In genomic region chr12:104440087-104440760, GRCm38 (mm10) we compare ENCODE assay signal across 8 mouse cellular contexts. TPM values are rescaled to one million over a fixed set of nuclear protein-coding genes. Genes with fewer than 3 reads are reported as not detected.
DNase-seq lines count a peak whose midpoint lies in the region; ATAC-seq and TF ChIP-seq lines count a peak whose summit lies in the region.

No protein-coding gene starts in this region.

- H3K9me3 ChIP-seq in embryonic facial prominence, embryonic 14.5 days (ENCODE audit: control insufficient read depth, low read length), result no peaks in the 10 kb centered on the region
- no peaks in the 10 kb centered on the region for H3K9me3 ChIP-seq in limb, embryonic 11.5 days (ENCODE audit: control insufficient read depth, low read length)

- TF ChIP-seq CTCF in bone marrow macrophage, adult 2 months (IDR thresholded peaks at IDR 0.05; ENCODE audit: low read depth, low read length), result peak; percentile 55
- TF ChIP-seq CTCF in testis, adult 2 months (IDR thresholded peaks at IDR 0.05; ENCODE audit: control insufficient read depth, insufficient read depth, insufficient replicate concordance, low read depth, low read length), result peak; percentile 95

- H3K4me3 ChIP-seq in bone marrow macrophage, adult 2 months (ENCODE audit: insufficient read depth, low read length), result no peak overlapping the region
- H3K4me3 ChIP-seq in embryonic facial prominence, embryonic 14.5 days (ENCODE audit: low read depth, low read length), result no peak overlapping the region
- no peak overlapping the region for H3K4me3 ChIP-seq in limb, embryonic 11.5 days (ENCODE audit: low read depth, low read length)
- H3K4me3 ChIP-seq in testis, adult 2 months (ENCODE audit: control insufficient read depth, low read depth, low read length), result no peak overlapping the region

- no peaks in the 10 kb centered on the region for H3K27me3 ChIP-seq in embryonic facial prominence, embryonic 14.5 days (replicated peaks; ENCODE audit: control insufficient read depth, insufficient read depth, low read length)
- H3K27me3 ChIP-seq in limb, embryonic 11.5 days (ENCODE audit: control insufficient read depth, insufficient read depth, low read length), result no peaks in the 10 kb centered on the region
- H3K27me3 ChIP-seq in testis, adult 2 months (ENCODE audit: control insufficient read depth, insufficient read depth, low read length), result no peaks in the 10 kb centered on the region

- peak; percentile 41 for DNase-seq in 416B (ENCODE audit: low read depth)
- DNase-seq in embryonic facial prominence, embryonic 14.5 days (ENCODE audit: low spot score), result peak; percentile 88
- peak; percentile 49 to 75 for DNase-seq in heart, adult 9 months (ENCODE audit: low spot score in 2 of 2)
- DNase-seq in kidney, adult 9 months, result peak; percentile 83
- peak; percentile 98 for DNase-seq in limb, embryonic 11.5 days (ENCODE audit: low spot score)
- DNase-seq in neural tube, embryonic 10.5 days (ENCODE audit: extremely low spot score, low spot score), result peak; percentile 96

- no peaks in the 10 kb centered on the region for H3K36me3 ChIP-seq in embryonic facial prominence, embryonic 14.5 days (ENCODE audit: control insufficient read depth, insufficient read depth, low read length)
- H3K36me3 ChIP-seq in limb, embryonic 11.5 days (ENCODE audit: control insufficient read depth, insufficient read depth, low read length), result no peaks in the 10 kb centered on the region
- no peaks in the 10 kb centered on the region for H3K36me3 ChIP-seq in testis, adult 2 months (ENCODE audit: control insufficient read depth, insufficient read depth, low read length)

- peak; percentile 73 for ATAC-seq in embryonic facial prominence, embryonic 14.5 days (ENCODE audit: low read depth)
- ATAC-seq in limb, embryonic 11.5 days (ENCODE audit: insufficient number of reproducible peaks, low FRiP score, low TSS enrichment, low read depth), result no peak

- H3K4me2 ChIP-seq in embryonic facial prominence, embryonic 14.5 days (ENCODE audit: low read depth, low read length), result peak overlapping the region; percentile 3; the same call in 1 of the 2 replicates
- H3K4me2 ChIP-seq in limb, embryonic 11.5 days (ENCODE audit: low read depth, severe bottlenecking), result no peak overlapping the region

- 10% methylated on average over 22 of the region's 22 CpGs for WGBS in embryonic facial prominence, embryonic 14.5 days
- WGBS in limb, embryonic 11.5 days, result 9% methylated on average over 22 of the region's 22 CpGs

- H3K27ac ChIP-seq in bone marrow macrophage, adult 2 months (ENCODE audit: insufficient read depth, low read depth, low read length), result no peak overlapping the region
- H3K27ac ChIP-seq in embryonic facial prominence, embryonic 14.5 days (replicated peaks; ENCODE audit: low read depth, low read length), result no peak overlapping the region
- H3K27ac ChIP-seq in limb, embryonic 11.5 days (replicated peaks; ENCODE audit: low read depth, low read length), result 0 out of 2 replicates have a peak overlapping the region, but pooled peaks have one; percentile 18
- H3K27ac ChIP-seq in testis, adult 2 months (ENCODE audit: control insufficient read depth, insufficient read depth, low read depth, low read length), result no peak overlapping the region

- peak overlapping the region; percentile 41; the same call in 1 of the 2 replicates for H3K9ac ChIP-seq in embryonic facial prominence, embryonic 14.5 days (ENCODE audit: low read depth, low read length)
- H3K9ac ChIP-seq in limb, embryonic 11.5 days (ENCODE audit: low read length), result peak overlapping the region; percentile 43; the same call in 1 of the 2 replicates

- TF ChIP-seq POLR2A in bone marrow macrophage, adult 2 months (IDR thresholded peaks at IDR 0.05; ENCODE audit: borderline replicate concordance, low read depth, low read length), result no peak
- no peak for TF ChIP-seq POLR2A in testis, adult 2 months (IDR thresholded peaks at IDR 0.05; ENCODE audit: control insufficient read depth, low read depth, low read length)

- no peaks in the 10 kb centered on the region for H3K4me1 ChIP-seq in bone marrow macrophage, adult 2 months (ENCODE audit: control insufficient read depth, insufficient read depth, low read length)
- H3K4me1 ChIP-seq in embryonic facial prominence, embryonic 14.5 days (ENCODE audit: control insufficient read depth, insufficient read depth, low read length), result 0 out of 2 replicates have a peak, but pooled peaks cover 4% of the 10 kb centered on the region
- H3K4me1 ChIP-seq in limb, embryonic 11.5 days (ENCODE audit: control insufficient read depth, insufficient read depth, low read length), result no peaks in the 10 kb centered on the region
- no peaks in the 10 kb centered on the region; the same call in 1 of the 2 replicates for H3K4me1 ChIP-seq in testis, adult 2 months (ENCODE audit: control insufficient read depth, insufficient read depth, low read length)

RNA-seq across cellular contexts. Expression of gene Gsc, which starts 32.9 kb away (rescaled TPM):
- polyA plus RNA-seq in bone marrow macrophage, adult 2 months (2012; ENCODE audit: insufficient read depth, insufficient read length, missing spikeins), result not detected in 2 replicates
- polyA plus RNA-seq in embryonic facial prominence, embryonic 14.5 days (2014; fragmentation: Nextera tagmentation; extraction: Ambion mirVana), result 12.4 and 12.5 TPM in 2 replicates
- 24.4 and 33.2 TPM in 2 replicates for polyA plus RNA-seq in limb, embryonic 11.5 days (2014; fragmentation: Nextera tagmentation; extraction: Ambion mirVana)
- 2.0 and 2.2 TPM in 2 replicates for polyA plus RNA-seq in testis, adult 2 months (2012; rRNA removed)

RNA-seq across cellular contexts. Expression of gene Serpina3n, which starts 33.7 kb away (rescaled TPM):
- not detected in 2 replicates for polyA plus RNA-seq in bone marrow macrophage, adult 2 months (2012; ENCODE audit: insufficient read depth, insufficient read length, missing spikeins)
- polyA plus RNA-seq in embryonic facial prominence, embryonic 14.5 days (2014; fragmentation: Nextera tagmentation; extraction: Ambion mirVana), result 0.60 and 0.63 TPM in 2 replicates
- not detected in 2 replicates for polyA plus RNA-seq in limb, embryonic 11.5 days (2014; fragmentation: Nextera tagmentation; extraction: Ambion mirVana)
- 4.4 and 8.8 TPM in 2 replicates for polyA plus RNA-seq in testis, adult 2 months (2012; rRNA removed)

Comparison
In these comparisons a context has a peak if more than half of its experiments do, and no peak if none do; other contexts are left out.
1. DNase-seq: peak in every context shown above with its lines; median percentile 98 in limb, embryonic 11.5 days; 96 in neural tube, embryonic 10.5 days; 88 in embryonic facial prominence, embryonic 14.5 days; 83 in kidney, adult 9 months; 62 in heart, adult 9 months; 41 in 416B.